Mouse (Mus musculus) kidney, adult 2 months (tissue): ENCODE results near the gene Srd5a1. TPM values are rescaled to one million over a fixed set of nuclear protein-coding genes. Genes with fewer than 3 reads are reported as not detected.
A peak's percentile ranks its signal among the peaks of the same experiment; 100 is the strongest.
"Not testable (repeated sequence)": the region's sequence is repeated elsewhere in the genome, so short reads cannot be mapped to it uniquely, and the experiment has no call there.

ENCODE experiments used
- DNase-seq: peaks from one replicate; pipeline ENCODE4 v3.0.0; 2021
- H3K27ac ChIP-seq: fragments of 200-500 bp; 2 replicates; pipeline ENCODE4 v1.5.1; 2012; ENCODE audit warnings: low read depth, low read length, control low read depth, inconsistent platforms; ENCODE audit not compliant: insufficient read depth
- H3K27me3 ChIP-seq: fragments of 200-500 bp; replicated peaks from 2 replicates; pipeline ENCODE4 v1.6.1; 2012; ENCODE audit warnings: mild to moderate bottlenecking, moderate library complexity, low read length, inconsistent platforms; ENCODE audit not compliant: control insufficient read depth, insufficient read depth
- H3K36me3 ChIP-seq: fragments of 200-500 bp; 2 replicates; pipeline ENCODE4 v1.6.1; 2012; ENCODE audit warnings: mild to moderate bottlenecking, moderate library complexity, low read length, inconsistent platforms; ENCODE audit not compliant: control insufficient read depth, insufficient read depth
- H3K4me1 ChIP-seq: fragments of 200-500 bp; 2 replicates; pipeline ENCODE4 v1.6.1; 2011; ENCODE audit warnings: low read length; ENCODE audit not compliant: control insufficient read depth, insufficient read depth
- H3K4me3 ChIP-seq: fragments of 200-500 bp; 2 replicates; pipeline ENCODE4 v1.5.1; 2011; ENCODE audit warnings: mild to moderate bottlenecking, low read depth, low read length, control low read depth; ENCODE audit not compliant: insufficient read depth
- CTCF ChIP-seq: fragments of 200-500 bp; conservative IDR thresholded peaks from 2 replicates; pipeline ENCODE4 v1.5.1; 2011; ENCODE audit warnings: low read depth, mild to moderate bottlenecking, control low read depth, low read length, moderate library complexity, mixed read lengths; ENCODE audit not compliant: insufficient read depth, insufficient read length
- POLR2A ChIP-seq: fragments of 200-500 bp; IDR thresholded peaks from one replicate; pipeline ENCODE4 v1.6.1; 2011; ENCODE audit warnings: low read depth, low read length, control low read depth
- WGBS: fragments of 180-500 bp; shearing (Covaris S2); methylation state at CpG from one replicate; pipeline ENCODE4 v1.1.7; 2018; 5-methylcytosine and 5-hydroxymethylcytosine counted together
- polyA plus RNA-seq: library from polyadenylated mRNA; depleted of rRNA; stranded (reverse); fragments of >200 nt; gene quantifications from 2 replicates; pipeline ENCODE4 v1.2.3, GENCODE M21; 2012

Gene Srd5a1
- polyA plus RNA-seq, 1 experiment, result 13.9 TPM

DNA sequence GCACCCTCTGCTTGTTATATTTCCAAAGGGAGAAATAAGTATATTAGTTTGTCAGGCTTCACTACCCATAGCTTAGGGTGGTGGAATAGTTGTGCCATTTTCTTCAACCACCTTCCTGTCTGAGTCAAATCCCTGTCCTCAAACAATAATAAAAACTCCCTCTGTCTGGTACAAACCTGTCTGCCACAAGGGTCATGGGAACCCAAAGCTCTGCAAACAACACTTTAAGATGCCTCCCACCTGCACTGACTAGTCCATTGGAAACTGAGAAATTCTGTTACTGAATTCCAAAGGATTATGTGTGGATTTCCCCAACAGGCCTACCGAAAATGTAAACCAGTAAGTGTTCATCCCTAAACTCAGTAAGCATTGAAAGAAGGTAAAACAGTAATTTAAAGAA lies 6.6 kb downstream of the Srd5a1 start:
- DNase-seq, result no peak
- no peaks in the 10 kb centered on the region for H3K36me3 ChIP-seq
- no peak overlapping the region for H3K27ac ChIP-seq
- TF ChIP-seq CTCF, result no peak
- no peak for TF ChIP-seq POLR2A
- no peak overlapping the region for H3K4me3 ChIP-seq
- no peaks in the 10 kb centered on the region for H3K4me1 ChIP-seq
- 51% methylated on average over 1 of the region's 1 CpGs for WGBS
- H3K27me3 ChIP-seq, result no peaks in the 10 kb centered on the region

DNA sequence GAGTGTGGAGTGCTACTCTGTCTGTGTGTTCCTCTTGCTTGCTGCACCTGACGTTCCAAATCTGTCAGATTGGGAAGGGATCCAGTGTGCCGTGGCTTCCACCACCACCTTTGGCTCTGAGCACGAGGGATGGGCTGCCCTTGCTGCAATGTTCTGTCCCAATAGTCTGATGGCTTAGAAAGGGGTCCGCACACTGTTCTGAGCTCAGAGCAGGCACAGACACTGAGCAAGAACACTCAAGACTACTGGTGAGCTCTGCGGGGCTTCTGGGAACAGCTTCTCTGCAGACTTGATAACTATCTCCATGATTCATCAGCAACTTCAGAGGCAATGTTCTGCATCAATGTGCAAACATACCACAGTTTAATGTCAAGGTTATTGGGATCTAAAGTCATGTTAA lies 9.9 kb downstream of the Srd5a1 start:
- H3K27me3 ChIP-seq, result no peaks in the 10 kb centered on the region
- no peaks in the 10 kb centered on the region for H3K36me3 ChIP-seq
- no peaks in the 10 kb centered on the region for H3K4me1 ChIP-seq
- no peak for DNase-seq
- TF ChIP-seq POLR2A, result no peak
- no peak for TF ChIP-seq CTCF
- no peak overlapping the region for H3K4me3 ChIP-seq
- WGBS, result 66% methylated on average over 5 of the region's 5 CpGs
- H3K27ac ChIP-seq, result no peak overlapping the region

DNA sequence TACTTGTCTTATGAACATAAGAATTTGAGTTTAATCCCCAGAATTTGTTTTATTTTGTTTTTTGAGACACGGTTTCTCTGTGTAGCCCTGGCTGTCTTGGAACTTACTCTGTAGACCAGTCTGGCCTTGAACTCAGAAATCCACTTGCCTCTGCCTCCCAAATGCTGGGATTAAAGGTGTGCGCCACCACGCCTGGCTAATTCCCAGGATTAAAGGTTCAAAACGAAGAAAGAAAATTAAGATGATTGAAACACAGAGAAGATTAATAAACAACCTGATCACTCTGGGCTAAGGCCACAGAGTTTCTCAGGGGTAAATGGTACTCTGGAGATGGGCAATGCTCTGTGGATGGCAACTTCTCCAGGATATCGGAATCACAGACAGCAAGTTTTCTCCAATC lies 10.4 kb downstream of the Srd5a1 start:
- not testable (repeated sequence) for H3K36me3 ChIP-seq, H3K4me3 ChIP-seq, H3K27me3 ChIP-seq, H3K27ac ChIP-seq, H3K4me1 ChIP-seq
- DNase-seq, result peak; percentile 57
- 66% methylated on average over 5 of the region's 5 CpGs for WGBS

DNA sequence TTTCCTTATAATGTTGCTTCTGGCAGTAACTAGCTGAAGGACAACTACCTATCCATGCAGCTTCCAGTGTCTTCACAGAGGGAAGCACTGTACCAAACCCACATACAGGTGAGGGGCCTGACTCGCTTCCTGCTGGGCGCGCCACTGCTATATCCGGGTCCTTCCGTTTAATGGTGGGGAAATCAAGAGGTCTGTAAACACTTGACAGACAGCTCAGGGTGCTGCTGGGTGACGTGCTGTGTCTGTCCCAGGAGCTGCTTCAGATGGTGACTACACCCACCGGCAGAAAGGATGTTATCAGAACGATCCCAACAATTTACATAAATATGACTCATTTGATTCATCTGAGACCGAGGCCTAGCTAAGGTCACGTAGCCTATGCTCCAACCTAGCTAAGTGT lies 12.4 kb downstream of the Srd5a1 start:
- no peak overlapping the region for H3K4me3 ChIP-seq
- WGBS, result 87% methylated on average over 10 of the region's 10 CpGs
- no peak for DNase-seq
- H3K4me1 ChIP-seq, result peaks cover 8% of the 10 kb centered on the region; the same call in 1 of the 2 replicates
- TF ChIP-seq POLR2A, result no peak
- no peak for TF ChIP-seq CTCF
- no peaks in the 10 kb centered on the region for H3K27me3 ChIP-seq
- H3K36me3 ChIP-seq, result no peaks in the 10 kb centered on the region
- no peak overlapping the region for H3K27ac ChIP-seq

DNA sequence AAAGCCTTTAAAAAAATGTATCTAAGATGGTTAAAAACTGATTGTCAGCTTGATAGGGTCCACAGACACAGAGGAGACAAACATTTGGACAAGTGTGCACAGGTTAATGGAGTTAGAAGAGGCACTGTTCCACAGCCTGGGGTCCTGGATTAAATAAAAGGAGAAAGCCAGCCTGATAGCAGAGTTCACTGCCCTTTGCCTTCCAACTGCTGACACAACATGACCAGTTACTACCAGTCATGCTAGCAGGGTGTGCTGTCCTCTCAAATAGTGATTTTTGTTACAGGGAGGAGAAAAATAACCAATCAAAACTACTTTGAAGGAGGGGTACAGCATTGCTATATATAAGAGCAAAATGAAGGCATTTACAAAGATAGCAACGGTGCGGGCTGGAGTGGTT lies 14.7 kb downstream of the Srd5a1 start:
- WGBS, result 84% methylated on average over 2 of the region's 2 CpGs
- no peaks in the 10 kb centered on the region for H3K36me3 ChIP-seq

DNA sequence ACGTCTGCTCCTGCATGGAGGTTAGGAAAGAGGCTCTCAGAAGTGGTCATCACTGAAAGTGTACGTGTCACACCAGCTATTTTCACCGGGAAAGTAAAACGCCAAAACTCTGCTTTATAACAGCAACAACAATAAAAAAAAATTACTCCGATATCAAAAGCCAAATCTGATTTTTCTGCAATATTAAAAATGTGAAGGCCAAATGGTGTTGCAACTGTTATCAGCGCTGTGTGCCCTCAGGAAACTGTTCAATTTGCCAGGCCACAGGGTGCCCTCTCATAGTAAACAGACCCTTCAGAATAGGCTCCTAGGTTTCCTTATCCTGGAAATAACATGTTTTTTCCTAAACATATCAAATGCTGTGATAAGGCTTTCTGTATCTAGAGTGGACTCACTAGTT lies 15.3 kb downstream of the Srd5a1 start:
- DNase-seq, result no peak
- H3K27me3 ChIP-seq, result no peaks in the 10 kb centered on the region
- H3K4me3 ChIP-seq, result no peak overlapping the region
- peaks cover 8% of the 10 kb centered on the region; the same call in 1 of the 2 replicates for H3K4me1 ChIP-seq
- H3K27ac ChIP-seq, result no peak overlapping the region
- WGBS, result 92% methylated on average over 6 of the region's 6 CpGs
- no peaks in the 10 kb centered on the region for H3K36me3 ChIP-seq
- TF ChIP-seq POLR2A (no peak), CTCF (no peak)

More for the DNA sequence above, 14.7 kb downstream of the Srd5a1 start:
- no peaks in the 10 kb centered on the region for H3K27me3 ChIP-seq
- DNase-seq, result no peak
- TF ChIP-seq POLR2A, result no peak
- no peak for TF ChIP-seq CTCF
- H3K27ac ChIP-seq, result no peak overlapping the region
- H3K4me3 ChIP-seq, result no peak overlapping the region
- H3K4me1 ChIP-seq, result peaks cover 8% of the 10 kb centered on the region; the same call in 1 of the 2 replicates

DNA sequence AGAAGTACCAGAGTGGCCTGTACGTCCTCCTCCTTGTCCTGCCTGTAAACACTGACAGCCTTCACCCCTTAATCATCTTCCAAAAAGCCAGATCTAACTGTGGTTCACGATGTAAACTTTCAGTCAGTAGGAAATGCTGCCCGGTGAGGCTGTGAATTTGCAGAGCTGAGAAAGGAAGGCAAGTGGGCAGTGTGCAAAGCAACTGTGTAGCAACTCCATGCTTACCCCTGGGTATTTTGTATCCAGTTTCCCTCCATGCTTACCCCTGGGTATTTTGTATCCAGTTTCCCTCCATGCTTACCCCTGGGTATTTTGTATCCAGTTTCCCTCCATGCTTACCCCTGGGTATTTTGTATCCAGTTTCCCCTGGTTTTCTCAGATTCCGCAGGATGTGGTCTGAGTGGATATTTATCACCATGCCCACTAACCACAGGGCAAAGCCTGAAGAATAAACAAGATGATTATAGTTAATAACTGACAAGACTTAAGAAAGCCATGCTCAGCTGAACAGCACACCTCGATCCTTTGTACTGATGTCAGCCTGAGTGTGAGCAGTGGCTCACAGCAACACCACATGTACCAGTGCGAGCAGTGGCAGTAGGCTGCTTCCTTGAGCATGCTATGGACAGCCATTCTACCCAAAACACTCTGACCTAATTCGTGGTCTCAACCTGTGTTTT lies 16.5 kb downstream of the Srd5a1 start:
- H3K4me3 ChIP-seq, result no peak overlapping the region; the same call in 1 of the 2 replicates
- TF ChIP-seq POLR2A (no peak), CTCF (no peak)
- no peaks in the 10 kb centered on the region for H3K36me3 ChIP-seq
- no peaks in the 10 kb centered on the region for H3K27me3 ChIP-seq
- H3K4me1 ChIP-seq, result peaks cover 8% of the 10 kb centered on the region; the same call in 1 of the 2 replicates
- WGBS, result 48% methylated on average over 7 of the region's 7 CpGs
- H3K27ac ChIP-seq, result peak overlapping the region; percentile 17; the same call in 1 of the 2 replicates
- peak; percentile 66 for DNase-seq

DNA sequence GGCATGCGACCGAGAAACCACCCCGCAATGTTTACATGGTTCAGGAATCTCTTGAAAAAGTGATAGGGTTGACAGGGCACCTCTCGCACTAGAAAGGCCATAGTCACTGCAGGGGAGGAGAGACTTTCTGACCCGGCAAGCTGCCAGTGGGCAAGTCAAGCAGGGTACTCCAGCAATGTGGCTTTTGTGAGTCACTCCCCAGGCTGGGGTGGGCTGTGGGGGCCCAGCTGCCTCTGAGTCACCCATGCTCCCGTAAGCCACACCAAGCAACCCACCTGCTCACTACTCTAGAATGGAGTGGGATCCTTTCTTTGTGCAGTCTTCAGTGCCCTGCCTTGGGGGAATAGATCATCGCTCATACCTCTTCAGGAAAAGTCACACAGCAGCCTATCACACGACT lies 17.8 kb downstream of the Srd5a1 start:
- Histone ChIP-seq H3K27ac (no peak overlapping the region), H3K4me3 (no peak overlapping the region), H3K27me3 (no peaks in the 10 kb centered on the region), H3K36me3 (no peaks in the 10 kb centered on the region), H3K4me1 (peaks cover 8% of the 10 kb centered on the region; the same call in 1 of the 2 replicates)
- peak; percentile 31 for DNase-seq
- TF ChIP-seq CTCF, result no peak
- TF ChIP-seq POLR2A, result no peak
- WGBS, result 61% methylated on average over 8 of the region's 8 CpGs
